Mouse (Mus musculus) CH12.LX (cell line): Measurements from ENCODE around the gene Mbd6. TPM values are rescaled to one million over a fixed set of nuclear protein-coding genes. Genes with fewer than 3 reads are reported as not detected.

Source experiments
- DNase-seq: peaks from one replicate; pipeline ENCODE4 v3.0.0-alpha.2; 2013; ENCODE audit errors: extremely low read depth
- H3K27ac ChIP-seq: 2 replicates; pipeline ENCODE4 v1.5.1; 2012; ENCODE audit warnings: low read depth, mild to moderate bottlenecking, control low read depth, moderate library complexity; ENCODE audit not compliant: insufficient read depth
- H3K27me3 ChIP-seq: replicated peaks from 2 replicates; pipeline ENCODE3; 2012; ENCODE audit warnings: inconsistent platforms
- H3K36me3 ChIP-seq, 2 experiments: replicated peaks in 1 of 2; 2 replicates each; pipeline versions ENCODE3 to v1.6.1; 2012; ENCODE audit warnings: inconsistent platforms in 1 of 2, low read length in 1 of 2, mild to moderate bottlenecking in 1 of 2, mixed read lengths in 1 of 2, moderate library complexity in 1 of 2; ENCODE audit not compliant: control insufficient read depth in 1 of 2, insufficient read depth in 1 of 2
- H3K4me1 ChIP-seq, 2 experiments: 2 replicates each; pipeline ENCODE4 v1.6.1; 2012; ENCODE audit warnings: inconsistent platforms in 1 of 2, moderate library complexity in 1 of 2; ENCODE audit not compliant: insufficient read depth in 2 of 2, control insufficient read depth in 1 of 2
- H3K4me2 ChIP-seq: 2 replicates; pipeline ENCODE4 v1.6.1; 2012; ENCODE audit warnings: low read depth, mild to moderate bottlenecking, control low read depth; ENCODE audit not compliant: poor library complexity, insufficient read depth, severe bottlenecking
- H3K4me3 ChIP-seq, 3 experiments: fragments of 150-350 bp in 1 of 3; sonication (generic) in 1 of 3; replicated peaks in 1 of 3; 2 replicates each; pipeline versions ENCODE3 to v1.5.1; 2011 to 2012; ENCODE audit warnings: low read depth in 2 of 3, low read length in 2 of 3, mild to moderate bottlenecking in 2 of 3, moderate library complexity in 2 of 3, control low read depth in 1 of 3, improper control_type of control experiment in 1 of 3, inconsistent platforms in 1 of 3, mixed read lengths in 1 of 3; ENCODE audit not compliant: poor library complexity in 1 of 3
- H3K79me2 ChIP-seq: replicated peaks from 2 replicates; pipeline ENCODE4 v1.6.1; 2012; ENCODE audit warnings: mild to moderate bottlenecking, moderate library complexity; ENCODE audit not compliant: control insufficient read depth, poor library complexity, insufficient read depth, severe bottlenecking; ENCODE audit errors: extremely low read depth
- H3K9ac ChIP-seq: 2 replicates; pipeline ENCODE4 v1.6.1; 2012; ENCODE audit warnings: low read depth, mild to moderate bottlenecking, control low read depth, moderate library complexity; ENCODE audit not compliant: insufficient read depth
- H3K9me3 ChIP-seq: replicated peaks from 2 replicates; pipeline ENCODE3; 2012; ENCODE audit warnings: low read length, inconsistent platforms, mixed read lengths
- CHD1 ChIP-seq: IDR thresholded peaks from 2 replicates; pipeline ENCODE4 v1.6.1; 2012; ENCODE audit warnings: low read depth, low read length, improper control_type of control experiment, inconsistent platforms
- ELF1 ChIP-seq: IDR thresholded peaks from 2 replicates; pipeline ENCODE4 v1.6.1; 2014; ENCODE audit warnings: low read depth, mild to moderate bottlenecking, inconsistent platforms, low read length, improper control_type of control experiment
- EP300 ChIP-seq: IDR thresholded peaks from 2 replicates; pipeline ENCODE4 v1.6.1; 2011; ENCODE audit warnings: low read length, improper control_type of control experiment
- ETS1 ChIP-seq: conservative IDR thresholded peaks from 2 replicates; pipeline ENCODE4 v1.6.1; 2012; ENCODE audit warnings: low read depth, mild to moderate bottlenecking, inconsistent platforms, low read length, improper control_type of control experiment, moderate library complexity
- GABPA ChIP-seq: IDR thresholded peaks from 2 replicates; pipeline ENCODE4 v1.6.1; 2012; ENCODE audit warnings: low read depth, low read length, improper control_type of control experiment, inconsistent platforms; ENCODE audit not compliant: insufficient replicate concordance
- HCFC1 ChIP-seq: IDR thresholded peaks from 2 replicates; pipeline ENCODE4 v1.6.1; 2012; ENCODE audit warnings: low read depth, mild to moderate bottlenecking, inconsistent platforms, low read length, improper control_type of control experiment
- IRF4 ChIP-seq: IDR thresholded peaks from 2 replicates; pipeline ENCODE4 v1.6.1; 2014; ENCODE audit warnings: low read depth, mild to moderate bottlenecking, inconsistent platforms, low read length, improper control_type of control experiment
- JUN ChIP-seq: IDR thresholded peaks from 2 replicates; pipeline ENCODE4 v1.6.1; 2011; ENCODE audit warnings: low read depth, mild to moderate bottlenecking, low read length, improper control_type of control experiment, moderate library complexity; ENCODE audit not compliant: insufficient read depth
- JUND ChIP-seq: conservative IDR thresholded peaks from 2 replicates; pipeline ENCODE4 v1.6.1; 2011; ENCODE audit warnings: low read depth, low read length, improper control_type of control experiment
- KAT2A ChIP-seq: IDR thresholded peaks from 2 replicates; pipeline ENCODE4 v1.6.1; 2012; ENCODE audit warnings: low read length, improper control_type of control experiment, inconsistent platforms; ENCODE audit not compliant: insufficient replicate concordance
- MAX ChIP-seq: IDR thresholded peaks from 2 replicates; pipeline ENCODE4 v1.6.1; 2011; ENCODE audit warnings: low read length, improper control_type of control experiment
- MAZ ChIP-seq: IDR thresholded peaks from 2 replicates; pipeline ENCODE4 v1.6.1; 2012; ENCODE audit warnings: low read depth, mild to moderate bottlenecking, inconsistent platforms, low read length, improper control_type of control experiment, moderate library complexity
- MXI1 ChIP-seq: IDR thresholded peaks from 2 replicates; pipeline ENCODE4 v1.6.1; 2011; ENCODE audit warnings: mild to moderate bottlenecking, low read depth, low read length, improper control_type of control experiment
- NRF1 ChIP-seq: IDR thresholded peaks from 2 replicates; pipeline ENCODE4 v1.6.1; 2014; ENCODE audit warnings: low read depth, mild to moderate bottlenecking, inconsistent platforms, low read length, improper control_type of control experiment, moderate library complexity
- POLR2A ChIP-seq: IDR thresholded peaks from 2 replicates; pipeline ENCODE4 v1.6.1; 2011; ENCODE audit warnings: low read depth, mild to moderate bottlenecking, improper control_type of control experiment, low read length
- POLR2AphosphoS2 ChIP-seq: IDR thresholded peaks from 2 replicates; pipeline ENCODE4 v1.6.1; 2011; ENCODE audit warnings: low read depth, low read length, improper control_type of control experiment
- RCOR1 ChIP-seq: conservative IDR thresholded peaks from 2 replicates; pipeline ENCODE4 v1.6.1; 2012; ENCODE audit warnings: low read depth, mild to moderate bottlenecking, inconsistent platforms, low read length, improper control_type of control experiment
- UBTF ChIP-seq: IDR thresholded peaks from 2 replicates; pipeline ENCODE4 v1.6.1; 2012; ENCODE audit warnings: low read depth, mild to moderate bottlenecking, inconsistent platforms, low read length, improper control_type of control experiment, moderate library complexity
- USF2 ChIP-seq: conservative IDR thresholded peaks from 2 replicates; pipeline ENCODE4 v1.6.1; 2011; ENCODE audit warnings: low read depth, low read length, improper control_type of control experiment
- ZC3H11A ChIP-seq: IDR thresholded peaks from 2 replicates; pipeline ENCODE4 v1.6.1; 2012; ENCODE audit warnings: low read depth, mild to moderate bottlenecking, inconsistent platforms, low read length, improper control_type of control experiment
- ZKSCAN1 ChIP-seq: IDR thresholded peaks from 2 replicates; pipeline ENCODE4 v1.6.1; 2012; ENCODE audit warnings: low read depth, inconsistent platforms, low read length, improper control_type of control experiment, borderline replicate concordance
- ZMIZ1 ChIP-seq: IDR thresholded peaks from 2 replicates; pipeline ENCODE4 v1.6.1; 2012; ENCODE audit warnings: low read depth, mild to moderate bottlenecking, inconsistent platforms, low read length, improper control_type of control experiment
- dilution Hi-C: fragments of 300-500 bp; cut with MboI; formaldehyde crosslinking; loops from 2 replicates; pipeline ENCODE4 v1.14.3; 2020; ENCODE audit warnings: low sequenced_read_pairs; ENCODE audit not compliant: extremely low pct_unique_long_range_greater_than_20kb, extremely low pct_ligation_motif_present
- in situ Hi-C: fragments of 300-500 bp; cut with MboI; formaldehyde crosslinking; loops from 3 replicates; pipeline ENCODE4 v1.14.3; 2019; ENCODE audit warnings: low sequenced_read_pairs, low pct_ligation_motif_present, low pct_unique_long_range_greater_than_20kb, mixed read lengths
- polyA plus RNA-seq: library from polyadenylated mRNA; unstranded; fragments of >175 nt; gene quantifications from 2 replicates; pipeline ENCODE4 v1.2.1, GENCODE M21; 2012; ENCODE audit warnings: low read depth; ENCODE audit not compliant: insufficient read length
- total RNA-seq, 2 experiments: library from RNA; depleted of rRNA; stranded (reverse); fragments of 300-350 nt in 1 of 2; fragments of >200 nt in 1 of 2; gene quantifications; 2 replicates each; pipeline ENCODE4 v1.2.3; 2012 to 2014

Mbd6 gene
- total and polyA plus RNA-seq, 3 experiments: 0.74 to 16.5 (median 2.7) TPM

GRCm38 (mm10) chr10:127262548-127263398 is 26.0 kb downstream of the Mbd6 start, which contains the start of gene Kif5a:
Gene Kif5a, minus strand, starts transcription at chr10:127263348.
- no peak for DNase-seq
- peaks cover 61% of the 10 kb centered on the region for H3K27me3 ChIP-seq
- dilution Hi-C loops: no loop called here
- peak within 1 kb of the TSS; percentile 29 to 65 (median 36) for H3K4me3 ChIP-seq
- no peak for TF ChIP-seq HCFC1
- TF ChIP-seq JUND: no peak
- no peak for TF ChIP-seq ZKSCAN1
- TF ChIP-seq RCOR1: no peak
- peak; percentile 44; the same call in 1 of the 2 replicates for TF ChIP-seq MXI1
- no peak for TF ChIP-seq USF2
- TF ChIP-seq POLR2A: peak; percentile 29; the same call in 1 of the 2 replicates
- no peak for TF ChIP-seq POLR2AphosphoS2
- TF ChIP-seq UBTF: no peak
- TF ChIP-seq CHD1: no peak
- TF ChIP-seq MAZ: no peak
- peaks cover 0 to 3% of the 10 kb centered on the region in 2 experiments for H3K36me3 ChIP-seq
- in situ Hi-C loops: no loop called here
- H3K27ac ChIP-seq: no peak within 1 kb of the TSS
- peak within 1 kb of the TSS; percentile 15; the same call in 1 of the 2 replicates for H3K9ac ChIP-seq
- peaks cover 11 to 14% of the 10 kb centered on the region in 2 experiments for H3K4me1 ChIP-seq
- H3K79me2 ChIP-seq: peaks cover 12% of the 10 kb centered on the region
- H3K9me3 ChIP-seq: no peaks in the 10 kb centered on the region
- peak within 1 kb of the TSS; percentile 61 for H3K4me2 ChIP-seq

- Histone ChIP-seq H3K4me2 (peak overlapping the region; percentile 37; the same call in 1 of the 2 replicates), H3K4me3 (peak overlapping the region in 1 of 3 experiments; percentile 65)
- DNase-seq: no peak
Observed at GRCm38 (mm10) chr10:127261706-127262547, 26.9 kb downstream of the Mbd6 start.

More at GRCm38 (mm10) chr10:127261706-127262547, 26.9 kb downstream of the Mbd6 start:
- H3K9me3 ChIP-seq: no peaks in the 10 kb centered on the region
- peak overlapping the region; percentile 5; the same call in 1 of the 2 replicates for H3K9ac ChIP-seq
- in situ Hi-C loops: no loop called here
- H3K79me2 ChIP-seq: peaks cover 5% of the 10 kb centered on the region; the same call in 1 of the 2 replicates
- TF ChIP-seq JUN: no peak
- TF ChIP-seq KAT2A: no peak
- TF ChIP-seq ELF1: no peak
- TF ChIP-seq ZC3H11A: no peak
- no peak for TF ChIP-seq IRF4
- no peak for TF ChIP-seq ZMIZ1
- no peak for TF ChIP-seq ETS1
- no peak for TF ChIP-seq RCOR1
- no peak for TF ChIP-seq GABPA
- TF ChIP-seq ZKSCAN1: no peak
- no peak for TF ChIP-seq UBTF
- no peak for TF ChIP-seq MAX
- no peak for TF ChIP-seq CHD1
- no peak for TF ChIP-seq NRF1
- TF ChIP-seq EP300: no peak
- no peak for TF ChIP-seq POLR2AphosphoS2
- peaks cover 6 to 7% of the 10 kb centered on the region in 2 experiments for H3K4me1 ChIP-seq
- no peak overlapping the region for H3K27ac ChIP-seq
- dilution Hi-C loops: no loop called here
- peaks cover 69% of the 10 kb centered on the region for H3K27me3 ChIP-seq
- H3K36me3 ChIP-seq: no peaks in the 10 kb centered on the region
